Mouse (Mus musculus): ENCODE results near the gene Calml3. TPM values are rescaled to one million over a fixed set of nuclear protein-coding genes. Genes with fewer than 3 reads are reported as not detected.

Gene Calml3
- polyA plus RNA-seq, 1 experiment from 2014 or later, result not detected

DNA sequence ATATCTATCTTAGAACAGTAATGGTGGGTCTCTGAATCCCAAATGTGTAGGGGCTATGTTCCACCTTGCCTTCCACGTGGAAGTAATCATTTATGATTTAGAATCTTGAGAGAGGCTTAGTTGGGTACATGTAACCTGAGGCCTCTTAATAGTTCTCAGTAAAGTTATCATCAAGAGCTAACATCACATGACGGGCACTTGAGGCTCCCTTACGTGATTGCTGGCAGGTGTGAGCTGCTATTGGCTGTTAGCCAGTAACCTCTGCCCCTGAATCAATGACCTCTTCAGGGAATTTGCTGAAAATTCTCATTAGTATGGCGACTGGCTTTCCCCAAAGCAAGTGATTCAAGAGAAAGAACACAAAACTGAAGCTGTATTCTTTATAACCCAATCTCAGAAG, 17.0 kb downstream of the Calml3 start:
- Histone ChIP-seq H3K36me3 (ENCODE audit: insufficient read depth) (no peaks in the 10 kb centered on the region), H3K9ac (no peak overlapping the region), H3K9me3 (ENCODE audit: low read depth, low read length) (no peaks in the 10 kb centered on the region), H3K4me2 (no peak overlapping the region), H3K4me3 (ENCODE audit: low read depth, low read length) (no peak overlapping the region), H3K27me3 (ENCODE audit: insufficient read depth, low read length) (no peaks in the 10 kb centered on the region), H3K4me1 (ENCODE audit: insufficient read depth) (peaks cover 4% of the 10 kb centered on the region; the same call in 1 of the 2 replicates), H3K27ac (ENCODE audit: low read depth) (no peak overlapping the region)
- ATAC-seq (ENCODE audit: insufficient read depth) (peak; percentile 60; the same call in 1 of the 2 replicates), DNase-seq (peak; percentile 48)
- WGBS, result 26% methylated on average over 4 of the region's 4 CpGs
- no peak for TF ChIP-seq CTCF (IDR thresholded peaks at IDR 0.05; ENCODE audit: low read depth)

GRCm38 (mm10) chr13:3783621-3784020, 20.5 kb downstream of the Calml3 start:
- no peak for ATAC-seq (ENCODE audit: insufficient read depth)
- Histone ChIP-seq H3K27me3 (ENCODE audit: insufficient read depth, low read length) (no peaks in the 10 kb centered on the region), H3K4me2 (no peak overlapping the region), H3K4me3 (ENCODE audit: low read depth, low read length) (no peak overlapping the region), H3K4me1 (ENCODE audit: insufficient read depth) (peaks cover 4% of the 10 kb centered on the region; the same call in 1 of the 2 replicates), H3K36me3 (ENCODE audit: insufficient read depth) (no peaks in the 10 kb centered on the region), H3K27ac (ENCODE audit: low read depth) (no peak overlapping the region), H3K9me3 (ENCODE audit: low read depth, low read length) (no peaks in the 10 kb centered on the region), H3K9ac (no peak overlapping the region)
- no peak for DNase-seq
- 73% methylated on average over 2 of the region's 2 CpGs for WGBS
- TF ChIP-seq CTCF (IDR thresholded peaks at IDR 0.05; ENCODE audit: low read depth), result no peak

DNA sequence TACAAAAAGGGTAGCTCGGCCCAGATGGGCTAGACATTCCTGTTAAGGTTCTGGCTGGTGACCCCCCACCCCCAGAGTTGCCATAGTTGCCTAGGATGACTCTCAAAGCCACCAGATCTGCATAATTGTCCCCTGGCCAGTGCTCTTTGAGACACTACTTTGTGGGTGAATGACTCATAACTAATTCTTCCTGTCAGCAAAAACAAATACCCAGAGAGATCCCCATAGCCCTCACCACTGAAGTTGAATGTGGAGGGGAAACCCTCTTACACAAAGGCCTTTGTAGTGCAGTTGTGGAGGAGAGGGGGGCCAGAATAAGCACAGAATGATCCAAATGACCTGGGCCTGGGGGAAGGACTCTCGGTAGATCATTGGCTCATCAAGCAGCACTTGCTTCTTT, 21.6 kb downstream of the Calml3 start:
- Histone ChIP-seq H3K9me3 (ENCODE audit: low read depth, low read length) (no peaks in the 10 kb centered on the region), H3K4me2 (no peak overlapping the region), H3K36me3 (ENCODE audit: insufficient read depth) (no peaks in the 10 kb centered on the region), H3K4me3 (ENCODE audit: low read depth, low read length) (no peak overlapping the region), H3K27ac (ENCODE audit: low read depth) (no peak overlapping the region), H3K27me3 (ENCODE audit: insufficient read depth, low read length) (no peaks in the 10 kb centered on the region), H3K4me1 (ENCODE audit: insufficient read depth) (peaks cover 4% of the 10 kb centered on the region; the same call in 1 of the 2 replicates), H3K9ac (no peak overlapping the region)
- ATAC-seq (ENCODE audit: insufficient read depth), result peak; percentile 36; the same call in 1 of the 2 replicates
- WGBS, result 45% methylated on average over 2 of the region's 2 CpGs
- no peak for TF ChIP-seq CTCF (IDR thresholded peaks at IDR 0.05; ENCODE audit: low read depth)
- DNase-seq, result no peak

DNA sequence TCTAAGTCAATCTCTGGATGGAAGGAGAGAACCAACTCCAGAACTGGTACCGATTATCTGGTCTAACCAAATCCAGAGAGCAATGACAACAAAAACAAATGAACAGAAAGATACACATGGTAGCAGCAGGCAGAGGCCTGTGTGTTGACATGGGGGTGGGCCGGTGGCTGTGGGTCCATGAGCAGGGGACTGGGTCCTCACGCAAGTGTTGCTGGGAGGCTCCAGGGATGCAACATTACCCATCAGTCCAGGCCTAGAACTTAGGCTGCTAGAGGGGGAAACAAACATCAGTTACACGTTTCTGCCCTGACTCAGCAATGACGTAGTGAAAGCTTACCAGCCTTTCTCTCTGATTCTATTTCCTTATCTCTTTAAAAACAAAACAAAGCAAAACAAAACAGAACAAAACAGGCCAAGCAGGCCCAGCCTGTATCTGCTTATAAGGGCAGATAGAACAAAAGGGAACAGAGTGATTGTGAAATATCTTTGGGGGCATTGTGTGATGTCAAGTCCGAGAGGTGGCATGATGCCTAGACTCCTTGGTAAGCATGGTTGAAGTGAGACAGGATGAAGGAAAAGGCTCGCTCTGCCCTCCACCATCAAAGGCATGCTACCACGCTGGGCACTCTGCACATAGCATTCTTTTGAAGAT, 24.4 kb downstream of the Calml3 start:
- Histone ChIP-seq H3K4me2 (no peak overlapping the region), H3K36me3 (ENCODE audit: insufficient read depth) (no peaks in the 10 kb centered on the region), H3K9me3 (ENCODE audit: low read depth, low read length) (no peaks in the 10 kb centered on the region), H3K27ac (ENCODE audit: low read depth) (no peak overlapping the region), H3K4me1 (ENCODE audit: insufficient read depth) (peaks cover 4% of the 10 kb centered on the region; the same call in 1 of the 2 replicates), H3K9ac (no peak overlapping the region), H3K27me3 (ENCODE audit: insufficient read depth, low read length) (no peaks in the 10 kb centered on the region), H3K4me3 (ENCODE audit: low read depth, low read length) (no peak overlapping the region)
- DNase-seq, result no peak
- WGBS, result 72% methylated on average over 8 of the region's 8 CpGs
- TF ChIP-seq CTCF (IDR thresholded peaks at IDR 0.05; ENCODE audit: low read depth), result no peak
- ATAC-seq (ENCODE audit: insufficient read depth), result no peak

DNA sequence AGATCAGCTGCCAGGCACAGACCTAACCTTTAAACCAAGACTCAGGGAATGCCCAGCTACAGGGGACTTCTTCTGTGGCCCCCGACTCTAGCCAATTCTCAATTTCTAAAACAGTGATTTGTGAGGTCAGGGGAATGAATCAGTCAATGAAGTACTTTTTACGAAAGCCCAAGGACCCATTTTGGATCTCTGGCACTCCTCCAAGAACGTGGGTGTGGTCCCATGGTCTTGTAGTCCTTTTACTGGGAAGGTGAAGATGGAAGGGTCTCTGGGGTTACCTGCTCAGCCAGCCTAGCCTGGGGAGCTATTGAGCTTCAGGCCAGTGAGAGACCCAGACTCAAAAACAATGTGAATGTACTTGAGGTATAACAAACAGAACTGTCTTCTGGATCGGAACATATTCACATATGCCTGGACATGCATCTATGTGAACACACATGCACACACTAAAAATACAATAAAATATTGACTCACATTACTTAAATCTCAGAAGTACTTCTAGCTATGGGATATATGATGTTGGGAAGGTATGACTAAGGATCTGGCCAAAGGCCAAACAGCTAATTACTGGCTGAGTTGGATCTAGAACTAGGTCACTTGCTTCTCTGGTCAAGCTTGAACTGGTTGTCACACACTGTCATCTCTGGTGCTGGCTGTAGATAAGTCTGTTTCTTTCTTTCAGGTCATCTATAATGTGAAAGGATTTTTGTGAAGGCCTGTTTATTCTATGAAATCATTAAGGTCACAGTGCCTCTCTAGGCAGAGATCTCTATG, 25.3 kb downstream of the Calml3 start:
- no peak for DNase-seq
- H3K36me3 ChIP-seq (ENCODE audit: insufficient read depth), result no peaks in the 10 kb centered on the region
- no peak overlapping the region for H3K27ac ChIP-seq (ENCODE audit: low read depth)
- no peaks in the 10 kb centered on the region for H3K9me3 ChIP-seq (ENCODE audit: low read depth, low read length)
- H3K4me2 ChIP-seq, result no peak overlapping the region
- no peak for TF ChIP-seq CTCF (IDR thresholded peaks at IDR 0.05; ENCODE audit: low read depth)
- ATAC-seq (ENCODE audit: insufficient read depth), result no peak
- no peaks in the 10 kb centered on the region for H3K27me3 ChIP-seq (ENCODE audit: insufficient read depth, low read length)
- H3K9ac ChIP-seq, result no peak overlapping the region
- H3K4me3 ChIP-seq (ENCODE audit: low read depth, low read length), result no peak overlapping the region
- WGBS, result 70% methylated on average over 4 of the region's 4 CpGs
- H3K4me1 ChIP-seq (ENCODE audit: insufficient read depth), result peaks cover 4% of the 10 kb centered on the region; the same call in 1 of the 2 replicates

GRCm38 (mm10) chr13:3777216-3777912, 26.8 kb downstream of the Calml3 start:
- WGBS, result 67% methylated on average over 5 of the region's 5 CpGs
- H3K4me2 ChIP-seq, result no peak overlapping the region
- no peaks in the 10 kb centered on the region for H3K36me3 ChIP-seq (ENCODE audit: insufficient read depth)
- H3K27me3 ChIP-seq (ENCODE audit: insufficient read depth, low read length), result no peaks in the 10 kb centered on the region
- ATAC-seq (ENCODE audit: insufficient read depth) (no peak), DNase-seq (no peak)
- peaks cover 2% of the 10 kb centered on the region; the same call in 1 of the 2 replicates for H3K4me1 ChIP-seq (ENCODE audit: insufficient read depth)
- no peak overlapping the region for H3K27ac ChIP-seq (ENCODE audit: low read depth)
- TF ChIP-seq CTCF (IDR thresholded peaks at IDR 0.05; ENCODE audit: low read depth), result no peak
- no peaks in the 10 kb centered on the region for H3K9me3 ChIP-seq (ENCODE audit: low read depth, low read length)
- H3K9ac ChIP-seq, result no peak overlapping the region
- no peak overlapping the region for H3K4me3 ChIP-seq (ENCODE audit: low read depth, low read length)

DNA sequence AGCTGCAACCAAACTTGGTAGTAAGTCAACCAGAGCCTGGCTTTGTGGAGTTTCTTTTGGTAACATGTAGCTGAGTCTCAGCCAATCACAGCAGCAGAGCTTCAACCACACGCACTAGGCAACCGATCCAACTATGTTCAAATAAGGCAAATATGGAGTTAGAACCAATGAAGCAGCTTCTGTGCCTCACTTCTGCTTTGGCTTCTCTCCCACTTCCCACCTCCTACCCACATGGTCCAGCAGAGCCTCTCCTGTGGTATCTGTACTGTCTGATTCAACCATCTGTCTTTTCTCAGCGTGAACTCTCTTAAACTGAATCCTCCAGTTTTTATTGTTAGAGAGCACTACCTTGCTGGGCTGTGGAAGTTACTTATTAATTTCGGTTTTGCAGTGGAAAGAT, 27.7 kb downstream of the Calml3 start:
- H3K36me3 ChIP-seq (ENCODE audit: insufficient read depth), result no peaks in the 10 kb centered on the region
- H3K27me3 ChIP-seq (ENCODE audit: insufficient read depth, low read length), result no peaks in the 10 kb centered on the region
- H3K4me3 ChIP-seq (ENCODE audit: low read depth, low read length), result no peak overlapping the region
- H3K4me1 ChIP-seq (ENCODE audit: insufficient read depth), result no peaks in the 10 kb centered on the region
- no peak overlapping the region for H3K9ac ChIP-seq
- no peak for ATAC-seq (ENCODE audit: insufficient read depth)
- no peak overlapping the region for H3K27ac ChIP-seq (ENCODE audit: low read depth)
- H3K4me2 ChIP-seq, result no peak overlapping the region
- no peaks in the 10 kb centered on the region for H3K9me3 ChIP-seq (ENCODE audit: low read depth, low read length)
- TF ChIP-seq CTCF (IDR thresholded peaks at IDR 0.05; ENCODE audit: low read depth), result no peak
- no peak for DNase-seq
- 84% methylated on average over 4 of the region's 4 CpGs for WGBS
